Mouse (Mus musculus) embryonic fibroblast, embryonic 13.5 days (primary cell): ENCODE results near the gene Hoxa3. TPM values are rescaled to one million over a fixed set of nuclear protein-coding genes. Genes with fewer than 3 reads are reported as not detected.

ENCODE experiments used
- H3K27ac ChIP-seq: 2 replicates; pipeline ENCODE4 v1.5.1; 2012; ENCODE audit warnings: low read length, control low read depth, inconsistent platforms; ENCODE audit not compliant: insufficient read depth
- H3K4me1 ChIP-seq: 2 replicates; pipeline ENCODE4 v1.6.1; 2011; ENCODE audit warnings: low read length; ENCODE audit not compliant: control insufficient read depth, insufficient read depth
- H3K4me3 ChIP-seq: 2 replicates; pipeline ENCODE4 v1.5.1; 2011; ENCODE audit warnings: mild to moderate bottlenecking, control low read depth, low read length; ENCODE audit not compliant: insufficient read depth
- CTCF ChIP-seq: IDR thresholded peaks from 2 replicates; pipeline ENCODE4 v1.5.1; 2011; ENCODE audit warnings: mild to moderate bottlenecking, control low read depth, low read length, moderate library complexity, borderline replicate concordance; ENCODE audit not compliant: insufficient read depth
- POLR2A ChIP-seq: IDR thresholded peaks from 2 replicates; pipeline ENCODE4 v1.6.1; 2011; ENCODE audit warnings: low read depth, mild to moderate bottlenecking, control low read depth, low read length, moderate library complexity
- polyA plus RNA-seq: library from polyadenylated mRNA; stranded (reverse); fragments of >200 nt; gene quantifications from 2 replicates; pipeline ENCODE4 v1.2.4, GENCODE M21; 2011; ENCODE audit warnings: low read depth; ENCODE audit not compliant: missing spikeins, insufficient read length

Gene Hoxa3
- polyA plus RNA-seq, 1 experiment: 10.2 TPM

GRCm38 (mm10) chr6:52152226-52153193 lies 60.6 kb downstream of the Hoxa3 start:
- no peak overlapping the region for H3K27ac ChIP-seq
- H3K4me3 ChIP-seq: no peak overlapping the region
- TF ChIP-seq CTCF (no peak), POLR2A (no peak)
- 0 out of 2 replicates have a peak, but pooled peaks cover 4% of the 10 kb centered on the region for H3K4me1 ChIP-seq

DNA sequence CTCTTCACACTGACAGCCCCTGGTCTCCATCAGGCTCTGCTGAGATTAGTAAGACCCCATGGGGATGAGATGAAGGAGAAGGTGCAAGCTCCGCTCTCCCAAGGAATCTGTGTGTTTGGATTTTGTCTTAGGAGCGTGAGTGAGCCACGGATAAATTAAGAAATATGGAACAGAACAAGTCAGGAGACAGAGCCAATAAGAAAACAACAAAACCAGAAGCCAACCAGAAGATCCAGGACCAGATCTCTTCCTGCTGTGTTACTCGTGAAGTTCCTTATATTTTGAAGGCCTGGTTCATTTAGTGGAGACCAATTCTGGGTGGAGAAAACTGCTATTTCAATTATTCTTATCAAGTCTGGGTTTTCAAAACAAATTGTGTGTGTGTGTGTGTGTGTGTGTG lies 61.6 kb downstream of the Hoxa3 start:
- Histone ChIP-seq H3K27ac (no peak overlapping the region), H3K4me1 (0 out of 2 replicates have a peak, but pooled peaks cover 4% of the 10 kb centered on the region)
- no peak for TF ChIP-seq CTCF
- TF ChIP-seq POLR2A: no peak

DNA sequence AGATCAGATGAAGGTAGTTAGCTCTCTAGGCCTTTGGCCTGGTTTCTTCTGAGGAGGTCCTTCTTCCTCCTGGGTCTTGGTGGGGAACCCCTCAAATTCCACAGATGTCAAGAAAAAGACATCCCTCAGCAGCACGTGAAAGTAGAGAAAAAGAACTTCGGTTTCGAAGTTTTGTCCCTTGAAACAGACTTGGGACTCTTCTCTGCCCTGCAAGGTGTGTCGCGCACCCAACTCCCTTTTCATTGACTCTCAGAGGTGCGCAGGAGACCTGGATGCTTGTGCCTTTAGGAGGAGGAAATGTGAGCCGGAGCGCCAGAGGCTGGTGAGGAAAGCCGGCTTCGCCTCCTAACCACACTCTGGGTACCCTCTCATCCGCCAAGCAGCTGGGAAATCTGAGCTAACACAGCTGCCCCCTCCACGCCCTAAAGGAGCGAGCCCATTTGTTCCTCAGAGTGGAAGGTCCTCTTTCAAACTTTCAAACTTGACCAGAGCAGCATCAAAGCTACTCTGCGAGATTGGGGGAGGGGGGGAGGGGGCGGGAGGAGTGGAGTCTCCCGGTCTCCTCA lies 62.7 kb downstream of the Hoxa3 start:
- no peak overlapping the region for H3K4me3 ChIP-seq
- 0 out of 2 replicates have a peak, but pooled peaks cover 4% of the 10 kb centered on the region for H3K4me1 ChIP-seq
- no peak overlapping the region for H3K27ac ChIP-seq
- TF ChIP-seq POLR2A: no peak
- no peak for TF ChIP-seq CTCF

More for the DNA sequence above, 61.6 kb downstream of the Hoxa3 start:
- no peak overlapping the region for H3K4me3 ChIP-seq

DNA sequence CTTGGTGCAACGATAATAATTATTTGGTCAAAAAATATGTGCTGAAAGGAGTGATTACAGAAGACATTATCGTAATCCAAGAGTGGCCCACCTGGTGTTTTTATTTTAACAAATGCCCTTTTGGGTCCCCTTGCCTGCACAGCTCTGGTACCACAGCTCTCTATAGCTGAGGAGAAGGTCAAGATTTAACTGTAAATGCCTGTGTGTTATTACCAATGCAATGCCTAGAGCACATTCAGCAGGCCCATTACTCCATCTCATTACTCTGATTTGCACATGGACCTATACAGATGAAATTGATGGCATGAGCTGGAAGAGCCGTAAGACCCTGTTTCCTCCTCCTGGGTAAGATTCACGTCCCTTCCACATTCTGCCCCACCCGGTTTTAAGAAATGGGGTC lies 74.0 kb downstream of the Hoxa3 start:
- no peak overlapping the region for H3K27ac ChIP-seq
- TF ChIP-seq POLR2A (no peak), CTCF (no peak)
- no peak overlapping the region for H3K4me3 ChIP-seq
- no peaks in the 10 kb centered on the region for H3K4me1 ChIP-seq

GRCm38 (mm10) chr6:52138576-52138975 lies 74.6 kb downstream of the Hoxa3 start:
- Histone ChIP-seq H3K4me3 (no peak overlapping the region), H3K4me1 (no peaks in the 10 kb centered on the region), H3K27ac (no peak overlapping the region)
- no peak for TF ChIP-seq CTCF
- TF ChIP-seq POLR2A: no peak

- Histone ChIP-seq H3K4me3 (no peak overlapping the region), H3K27ac (no peak overlapping the region), H3K4me1 (no peaks in the 10 kb centered on the region)
- no peak for TF ChIP-seq POLR2A
- no peak for TF ChIP-seq CTCF
Measured at GRCm38 (mm10) chr6:52137841-52138535, 75.1 kb downstream of the Hoxa3 start.

- Histone ChIP-seq H3K27ac (no peak overlapping the region), H3K4me3 (no peak overlapping the region), H3K4me1 (no peaks in the 10 kb centered on the region)
- no peak for TF ChIP-seq CTCF
- no peak for TF ChIP-seq POLR2A
Measured at GRCm38 (mm10) chr6:52123673-52124072, 89.5 kb downstream of the Hoxa3 start.

GRCm38 (mm10) chr6:52121173-52121572 lies 92.0 kb downstream of the Hoxa3 start:
- no peak overlapping the region for H3K27ac ChIP-seq
- H3K4me1 ChIP-seq: no peaks in the 10 kb centered on the region
- TF ChIP-seq POLR2A: no peak
- TF ChIP-seq CTCF: no peak
- H3K4me3 ChIP-seq: no peak overlapping the region

Other genes with a start within 250 kb of the Hoxa3 start
- gene Skap2, start 200.8 kb downstream of the Hoxa3 start, polyA plus RNA-seq: 57.3 and 59.1 TPM in 2 replicates
- gene Hoxa1, start 55.0 kb downstream of the Hoxa3 start, polyA plus RNA-seq: 2.4 and 3.0 TPM in 2 replicates
- 4.3 and 4.8 TPM in 2 replicates for gene Hoxa2, start 48.5 kb downstream of the Hoxa3 start, polyA plus RNA-seq
- 0.23 TPM in 1 of 2 replicates, not detected in the other for gene 5730596B20Rik, start 35.8 kb downstream of the Hoxa3 start, polyA plus RNA-seq
- gene Hoxa4, start 21.6 kb downstream of the Hoxa3 start, polyA plus RNA-seq: 3.0 and 4.2 TPM in 2 replicates
- gene Hoxa5, start 8.7 kb downstream of the Hoxa3 start, polyA plus RNA-seq: 11.9 and 18.6 TPM in 2 replicates
- gene Hoxa6, start 4.6 kb downstream of the Hoxa3 start, polyA plus RNA-seq: 2.8 and 4.2 TPM in 2 replicates
- 0.89 TPM in 1 of 2 replicates, not detected in the other for gene Gm28308, start within 50 bp of the Hoxa3 start, polyA plus RNA-seq
- gene Hoxa7, start 8.5 kb upstream of the Hoxa3 start, polyA plus RNA-seq: 15.8 and 21.6 TPM in 2 replicates
- gene Hoxa9, start 17.8 kb upstream of the Hoxa3 start, polyA plus RNA-seq: 9.9 and 13.6 TPM in 2 replicates
- 12.1 and 18.2 TPM in 2 replicates for gene Hoxa10, start 27.5 kb upstream of the Hoxa3 start, polyA plus RNA-seq
- 5.1 and 9.2 TPM in 2 replicates for gene Hoxa11, start 32.5 kb upstream of the Hoxa3 start, polyA plus RNA-seq
- gene Hoxa13, start 47.5 kb upstream of the Hoxa3 start, polyA plus RNA-seq: 3.3 and 5.0 TPM in 2 replicates
- not detected in 2 replicates for gene Evx1, start 100.2 kb upstream of the Hoxa3 start, polyA plus RNA-seq